Mouse (Mus musculus) liver, embryonic 11.5 days (tissue): ENCODE measurements around the gene Ubtf. TPM values are rescaled to one million over a fixed set of nuclear protein-coding genes. Genes with fewer than 3 reads are reported as not detected.

Source experiments
- ATAC-seq: fragments of 200-750 bp; cut with Nextera tagmentation; replicated peaks from 2 replicates; pipeline ENCODE4 v1.8.0; 2017; ENCODE audit warnings: moderate number of reproducible peaks, mild to moderate bottlenecking, moderate TSS enrichment, moderate library complexity; ENCODE audit not compliant: low FRiP score
- DNase-seq: peaks from one replicate; pipeline ENCODE4 v3.0.0-alpha.2; 2017; ENCODE audit warnings: low spot score
- H3K27ac ChIP-seq: fragments of 300-500 bp; sonication (generic); 2 replicates; pipeline ENCODE4 v1.5.1; 2014; ENCODE audit warnings: mild to moderate bottlenecking, low read depth, low read length, control low read depth
- H3K27me3 ChIP-seq: fragments of 300-500 bp; sonication (generic); replicated peaks from 2 replicates; pipeline ENCODE4 v1.6.1; 2014; ENCODE audit warnings: low read length, mixed read lengths; ENCODE audit not compliant: control insufficient read depth, insufficient read depth
- H3K36me3 ChIP-seq: fragments of 300-500 bp; sonication (generic); 2 replicates; pipeline ENCODE4 v1.6.1; 2014; ENCODE audit warnings: mild to moderate bottlenecking, low read length, moderate library complexity, mixed read lengths; ENCODE audit not compliant: control insufficient read depth, insufficient read depth
- H3K4me1 ChIP-seq: fragments of 300-500 bp; sonication (generic); replicated peaks from 2 replicates; pipeline ENCODE4 v1.6.1; 2014; ENCODE audit warnings: low read length, mixed read lengths; ENCODE audit not compliant: control insufficient read depth, insufficient read depth
- H3K4me2 ChIP-seq: fragments of 300-500 bp; sonication (generic); 2 replicates; pipeline ENCODE4 v1.6.1; 2014; ENCODE audit warnings: mild to moderate bottlenecking, control low read depth, moderate library complexity
- H3K4me3 ChIP-seq: fragments of 300-500 bp; sonication (generic); 2 replicates; pipeline ENCODE4 v1.5.1; 2014; ENCODE audit warnings: low read depth, low read length, control low read depth
- H3K9ac ChIP-seq: fragments of 300-500 bp; sonication (generic); 2 replicates; pipeline ENCODE4 v1.6.1; 2014; ENCODE audit warnings: low read depth, low read length, control low read depth
- H3K9me3 ChIP-seq: fragments of 300-500 bp; sonication (generic); 2 replicates; pipeline ENCODE4 v1.6.1; 2016; ENCODE audit warnings: low read length, inconsistent platforms, mixed read lengths; ENCODE audit not compliant: control insufficient read depth
- WGBS: fragments of 180-500 bp; shearing (Covaris S2); extraction: QIAGEN DNeasy Blood & Tissue Kit; methylation state at CpG from one replicate; pipeline ENCODE4 v1.1.7; 2014; 5-methylcytosine and 5-hydroxymethylcytosine counted together
- polyA plus RNA-seq: library from polyadenylated mRNA; unstranded; fragments of >200 nt; fragmentation: Nextera tagmentation; extraction: Ambion mirVana; gene quantifications from 2 replicates; pipeline ENCODE4 v1.2.1, GENCODE M21; 2014

Gene Ubtf
- polyA plus RNA-seq, 1 experiment from 2014 or later: 104 TPM

DNA sequence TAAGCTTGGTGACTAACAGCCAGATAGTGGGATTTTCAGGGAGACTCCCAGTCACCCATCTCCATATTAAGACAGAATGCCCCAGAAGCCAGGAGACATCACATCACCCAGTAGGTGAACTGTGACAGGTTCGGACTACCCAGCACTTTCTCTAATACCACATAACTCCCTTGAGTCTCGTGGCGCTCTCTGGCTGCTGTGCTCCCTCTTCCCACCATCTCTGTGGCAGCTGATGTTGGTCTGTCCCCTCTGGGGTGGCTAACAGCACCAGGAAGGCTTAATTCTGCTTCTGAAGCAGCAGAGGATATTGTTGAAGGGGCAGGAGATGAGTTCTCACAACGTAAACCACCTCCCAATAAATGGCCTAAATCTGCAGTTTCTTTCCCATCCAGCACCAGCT lies 7.6 kb downstream of the Ubtf start:
- Histone ChIP-seq H3K4me3 (no peak overlapping the region), H3K27me3 (no peaks in the 10 kb centered on the region), H3K4me1 (peaks cover 45% of the 10 kb centered on the region), H3K4me2 (no peak overlapping the region), H3K9me3 (no peaks in the 10 kb centered on the region), H3K36me3 (peaks cover 37% of the 10 kb centered on the region), H3K27ac (no peak overlapping the region), H3K9ac (no peak overlapping the region)
- DNase-seq: no peak
- ATAC-seq: no peak
- 87% methylated on average over 4 of the region's 4 CpGs for WGBS

- Histone ChIP-seq H3K27me3 (no peaks in the 10 kb centered on the region), H3K4me1 (peaks cover 43% of the 10 kb centered on the region), H3K9me3 (no peaks in the 10 kb centered on the region), H3K27ac (peak overlapping the region; percentile 54), H3K4me2 (peak overlapping the region; percentile 86), H3K9ac (peak overlapping the region; percentile 76), H3K36me3 (peaks cover 46% of the 10 kb centered on the region), H3K4me3 (peak overlapping the region; percentile 57)
- 41% methylated on average over 38 of the region's 38 CpGs for WGBS
- ATAC-seq: peak; percentile 7; the same call in 1 of the 2 replicates
- DNase-seq: no peak
Observed at GRCm38 (mm10) chr11:102310768-102311695, 8.5 kb downstream of the Ubtf start.

DNA sequence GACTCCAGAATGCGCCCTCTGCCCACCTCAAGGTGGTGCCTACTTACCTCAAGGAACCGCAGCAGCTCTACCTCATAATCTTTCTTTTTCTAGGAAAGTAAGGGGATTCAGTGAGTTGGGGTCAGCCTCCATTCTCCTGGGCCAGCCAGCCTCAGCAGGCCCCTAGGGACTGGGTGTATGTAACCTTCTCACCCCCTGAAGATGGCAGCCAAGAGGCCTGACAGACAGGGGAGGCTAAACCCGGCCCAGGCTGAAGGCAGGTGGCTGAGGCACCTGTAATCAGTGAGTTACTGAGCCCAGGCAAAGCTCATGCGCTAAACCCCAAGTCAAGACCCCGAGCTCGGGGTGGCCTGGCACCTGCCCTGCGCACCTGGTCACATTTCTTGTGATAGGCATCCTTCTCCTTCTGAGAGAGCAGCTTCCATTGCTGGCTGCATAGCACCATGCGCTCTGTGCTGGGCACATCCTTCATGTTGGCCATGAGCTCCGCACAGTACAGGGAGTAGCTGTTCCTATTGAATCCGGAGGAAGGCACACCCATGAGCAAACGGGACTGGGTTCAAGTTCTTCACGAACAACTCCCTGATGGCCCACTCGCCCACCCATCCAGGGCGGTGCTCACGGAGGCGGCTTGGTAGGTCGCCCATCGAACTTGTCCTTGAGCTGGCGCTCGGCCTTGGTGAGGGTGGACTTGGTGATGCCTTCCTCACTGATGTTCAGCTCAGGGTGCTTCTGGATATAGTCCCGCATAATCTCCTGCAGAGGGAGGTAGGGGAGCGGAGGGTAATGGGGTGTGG lies 9.5 kb downstream of the Ubtf start:
- peak overlapping the region; percentile 57 for H3K4me3 ChIP-seq
- peak overlapping the region; percentile 87 for H3K27ac ChIP-seq
- H3K36me3 ChIP-seq: peaks cover 50% of the 10 kb centered on the region
- no peaks in the 10 kb centered on the region for H3K27me3 ChIP-seq
- peak overlapping the region; percentile 86 for H3K4me2 ChIP-seq
- DNase-seq: no peak
- peaks cover 36% of the 10 kb centered on the region for H3K4me1 ChIP-seq
- WGBS: 76% methylated on average over 22 of the region's 22 CpGs
- ATAC-seq: no peak; the same call in 1 of the 2 replicates
- no peaks in the 10 kb centered on the region for H3K9me3 ChIP-seq
- peak overlapping the region; percentile 76 for H3K9ac ChIP-seq

- Histone ChIP-seq H3K27ac (peak overlapping the region; percentile 87), H3K4me1 (peaks cover 34% of the 10 kb centered on the region), H3K27me3 (no peaks in the 10 kb centered on the region), H3K9ac (peak overlapping the region; percentile 76), H3K9me3 (no peaks in the 10 kb centered on the region), H3K4me2 (peak overlapping the region; percentile 86), H3K36me3 (peaks cover 45% of the 10 kb centered on the region), H3K4me3 (peak overlapping the region; percentile 57)
- ATAC-seq (peak; percentile 93), DNase-seq (peak; percentile 99)
- WGBS: 1% methylated on average over 27 of the region's 27 CpGs
Observed at GRCm38 (mm10) chr11:102308979-102309378, 10.6 kb downstream of the Ubtf start.

DNA sequence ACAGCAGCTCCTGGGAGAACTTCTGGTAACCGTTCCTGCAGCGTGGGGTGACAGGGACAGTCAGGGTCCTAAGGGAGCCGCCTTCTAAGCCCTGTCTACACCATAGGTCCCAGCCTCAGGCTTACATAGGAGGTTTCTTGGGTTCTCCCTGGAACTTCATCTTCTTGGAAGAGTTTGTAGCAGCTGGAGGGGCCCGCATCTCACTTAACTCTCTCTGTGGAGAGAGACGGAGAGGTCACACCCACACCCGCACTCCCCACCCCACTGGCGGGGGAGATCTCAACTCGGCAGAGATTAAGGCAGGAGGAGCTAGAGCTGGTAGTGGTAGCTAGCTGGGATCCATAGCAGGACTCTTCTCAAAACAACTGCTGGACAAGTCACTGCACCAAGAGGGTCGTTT lies 11.4 kb downstream of the Ubtf start:
- H3K27ac ChIP-seq: no peak overlapping the region
- H3K4me2 ChIP-seq: no peak overlapping the region
- no peak for ATAC-seq
- H3K9me3 ChIP-seq: no peaks in the 10 kb centered on the region
- H3K36me3 ChIP-seq: peaks cover 38% of the 10 kb centered on the region
- H3K4me3 ChIP-seq: no peak overlapping the region; the same call in 1 of the 2 replicates
- H3K4me1 ChIP-seq: peaks cover 34% of the 10 kb centered on the region
- no peaks in the 10 kb centered on the region for H3K27me3 ChIP-seq
- 0 out of 2 replicates have a peak overlapping the region, but pooled peaks have one; percentile 9 for H3K9ac ChIP-seq
- no peak for DNase-seq
- WGBS: 74% methylated on average over 9 of the region's 9 CpGs

DNA sequence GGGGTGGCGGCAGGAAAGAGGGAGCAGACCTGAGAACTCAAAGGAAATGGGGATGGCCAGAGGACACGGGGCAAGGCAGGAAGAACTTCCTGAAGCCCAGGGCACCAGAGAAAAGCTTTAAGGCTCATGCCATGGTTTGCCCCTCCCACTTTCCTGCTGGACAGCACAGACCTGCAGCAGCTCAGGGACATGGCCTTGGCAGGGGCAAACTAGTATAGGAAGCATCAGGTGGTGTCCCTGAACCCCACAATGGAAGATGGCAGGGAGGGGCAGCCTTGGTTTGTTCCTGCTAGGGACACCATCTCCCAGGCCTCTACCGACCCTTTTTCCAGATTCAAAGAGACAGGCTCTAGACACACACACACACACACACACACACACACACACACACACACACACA lies 14.2 kb downstream of the Ubtf start:
- peaks cover 22% of the 10 kb centered on the region for H3K4me1 ChIP-seq
- H3K4me3 ChIP-seq: no peak overlapping the region
- H3K36me3 ChIP-seq: peaks cover 30% of the 10 kb centered on the region
- no peak overlapping the region for H3K9ac ChIP-seq
- no peaks in the 10 kb centered on the region for H3K27me3 ChIP-seq
- H3K9me3 ChIP-seq: no peaks in the 10 kb centered on the region
- no peak for ATAC-seq
- 72% methylated on average over 3 of the region's 3 CpGs for WGBS
- DNase-seq: no peak
- H3K4me2 ChIP-seq: no peak overlapping the region
- no peak overlapping the region for H3K27ac ChIP-seq

DNA sequence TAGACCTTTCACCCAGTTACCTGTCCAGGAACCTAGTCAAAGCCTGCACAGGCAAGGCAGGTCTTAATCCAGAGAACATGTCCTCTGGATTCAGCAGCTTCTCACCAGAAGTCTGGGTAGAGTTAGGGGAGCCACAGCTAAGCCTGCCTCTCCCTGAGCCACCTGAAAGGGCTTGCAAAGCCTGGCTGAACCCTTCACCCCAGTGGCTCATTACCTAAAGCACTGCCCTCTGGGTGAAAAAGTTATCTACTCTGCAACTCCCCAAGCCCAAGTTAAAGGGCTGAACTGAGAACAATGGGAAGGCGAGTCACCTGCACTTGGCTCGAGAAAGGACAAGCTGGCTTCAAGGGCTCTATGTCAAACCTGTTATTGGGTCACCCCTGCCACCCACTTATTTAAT lies 15.4 kb downstream of the Ubtf start:
- no peak for ATAC-seq
- no peak overlapping the region for H3K9ac ChIP-seq
- peaks cover 10% of the 10 kb centered on the region for H3K4me1 ChIP-seq
- DNase-seq: no peak
- no peak overlapping the region for H3K4me3 ChIP-seq
- WGBS: 64% methylated on average over 2 of the region's 2 CpGs
- H3K27ac ChIP-seq: no peak overlapping the region
- no peaks in the 10 kb centered on the region for H3K27me3 ChIP-seq
- H3K36me3 ChIP-seq: peaks cover 26% of the 10 kb centered on the region
- no peaks in the 10 kb centered on the region for H3K9me3 ChIP-seq
- H3K4me2 ChIP-seq: no peak overlapping the region

DNA sequence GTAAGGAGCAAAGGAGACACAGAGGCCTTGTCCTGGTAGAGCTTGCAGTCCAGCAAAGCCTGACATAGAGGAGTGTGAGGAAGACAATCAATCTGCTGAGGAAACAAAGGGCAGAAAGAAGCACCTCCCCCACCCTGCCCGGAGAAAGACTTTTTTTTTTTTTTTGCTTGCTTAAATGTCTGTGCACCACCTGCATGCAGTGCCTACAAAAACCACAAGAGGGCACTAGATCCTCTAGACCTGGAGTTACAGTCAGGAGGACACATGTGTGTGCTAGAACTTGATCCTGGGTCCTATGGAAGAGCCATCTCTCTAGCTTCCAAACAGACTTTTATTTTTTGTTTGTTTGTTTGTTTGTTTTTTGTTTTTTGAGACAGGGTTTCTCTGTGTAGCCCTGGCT lies 19.7 kb downstream of the Ubtf start:
- ATAC-seq (no peak), DNase-seq (no peak)
- Histone ChIP-seq H3K9ac (no peak overlapping the region), H3K36me3 (no peaks in the 10 kb centered on the region), H3K27ac (no peak overlapping the region), H3K4me2 (no peak overlapping the region), H3K4me1 (peaks cover 13% of the 10 kb centered on the region), H3K9me3 (no peaks in the 10 kb centered on the region), H3K4me3 (no peak overlapping the region), H3K27me3 (no peaks in the 10 kb centered on the region)
- 19% methylated on average over 1 of the region's 1 CpGs for WGBS
